Mouse (Mus musculus) brain, embryonic 14.5 days (tissue): ENCODE measurements around the gene H2-M1. TPM values are rescaled to one million over a fixed set of nuclear protein-coding genes. Genes with fewer than 3 reads are reported as not detected.

Experiments used
- DNase-seq: peaks from one replicate; pipeline ENCODE4 v3.0.0-alpha.2; 2011; ENCODE audit warnings: low read depth
- CTCF ChIP-seq: fragments of 200-500 bp; IDR thresholded peaks from 2 replicates; pipeline ENCODE4 v1.5.1; 2012; ENCODE audit warnings: inconsistent platforms, mild to moderate bottlenecking, moderate library complexity, borderline replicate concordance; ENCODE audit not compliant: insufficient read depth, insufficient read length; ENCODE audit errors: extremely low read depth
- POLR2A ChIP-seq: fragments of 200-500 bp; IDR thresholded peaks from 2 replicates; pipeline ENCODE4 v1.6.1; 2012; ENCODE audit warnings: mild to moderate bottlenecking, inconsistent platforms, borderline replicate concordance; ENCODE audit not compliant: poor library complexity, insufficient read depth, insufficient read length, severe bottlenecking; ENCODE audit errors: extremely low read depth
- polyA plus RNA-seq: library from polyadenylated mRNA; depleted of rRNA; stranded (reverse); fragments of >200 nt; gene quantifications from 2 replicates; pipeline ENCODE4 v1.2.3, GENCODE M21; 2012; rRNA removed

H2-M1 gene
- not detected in 2 replicates for polyA plus RNA-seq

DNA sequence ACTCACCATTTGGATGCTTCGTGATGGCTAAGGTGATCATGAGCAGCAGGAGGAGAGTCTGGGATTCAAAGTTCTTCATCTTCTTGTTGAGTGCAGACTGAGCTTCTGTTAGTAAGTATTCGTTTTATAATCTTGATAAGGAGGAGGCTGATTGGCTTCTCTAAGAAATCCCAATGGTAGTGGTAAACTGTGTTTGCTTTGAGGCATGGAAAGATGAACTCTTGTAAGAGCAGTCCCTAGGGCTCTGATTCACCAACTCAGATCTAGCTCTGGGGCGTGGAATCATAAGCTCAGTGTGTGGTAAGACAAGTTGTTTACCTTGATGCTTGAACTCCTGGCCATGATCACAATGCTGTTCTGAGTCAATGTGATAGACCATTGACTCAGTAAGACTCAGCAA, at the start of gene H2-M1:
Gene H2-M1 (minus strand): TSS at position 101 of the 400 bp plus-strand sequence.
- TF ChIP-seq POLR2A (no peak), CTCF (no peak)
- no peak for DNase-seq

DNA sequence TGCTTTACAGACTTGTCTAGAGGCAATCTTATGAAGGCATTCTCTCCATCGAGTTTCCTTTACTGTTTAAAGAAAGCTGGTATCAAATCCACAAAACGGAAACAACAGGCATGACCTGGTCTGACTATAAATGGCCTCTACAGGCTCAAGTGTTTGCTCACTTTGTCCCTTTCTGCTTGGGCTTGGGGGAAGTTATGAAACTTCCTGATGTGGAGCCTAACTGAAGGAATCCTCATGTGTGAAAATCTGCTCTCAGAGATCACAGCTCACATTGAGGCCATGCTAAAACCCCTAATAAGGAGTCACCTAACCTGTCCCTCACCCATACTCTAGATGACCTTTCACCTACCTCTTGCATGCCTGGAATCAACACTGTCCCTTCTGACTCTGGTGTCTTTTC, 25.7 kb upstream of the H2-M1 start:
- TF ChIP-seq CTCF (no peak), POLR2A (no peak)
- DNase-seq: no peak

DNA sequence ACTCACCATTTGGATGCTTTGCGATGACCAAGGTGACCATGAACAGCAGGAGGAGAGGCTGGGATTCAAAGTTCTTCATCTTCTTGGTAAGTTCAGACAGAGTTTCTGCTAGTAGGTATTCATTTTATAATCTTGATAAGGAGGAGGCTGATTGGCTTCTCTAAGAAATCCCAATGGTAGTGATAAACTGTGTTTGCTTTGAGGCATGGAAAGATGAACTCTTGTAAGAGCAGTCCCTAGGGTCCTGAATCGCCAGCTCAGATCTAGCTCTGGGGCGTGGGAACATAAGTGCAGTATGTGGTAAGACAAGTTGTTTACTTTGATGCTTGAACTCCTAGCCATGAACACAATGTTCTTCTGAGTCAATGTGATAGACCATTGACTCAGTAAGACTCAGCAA, 29.5 kb downstream of the H2-M1 start, which contains the start of gene H2-M9:
Gene H2-M9 (minus strand): TSS at position 101 of the 400 bp plus-strand sequence.
- no peak for DNase-seq

More for the DNA sequence above, 29.5 kb downstream of the H2-M1 start, which contains the start of gene H2-M9:
- TF ChIP-seq POLR2A: no peak
- TF ChIP-seq CTCF: no peak

Other genes starting within 250 kb of the H2-M1 start
- gene H2-M10.4, start 209.9 kb downstream of the H2-M1 start, polyA plus RNA-seq: not detected in 2 replicates
- not detected in 2 replicates for gene H2-M11, start 125.1 kb downstream of the H2-M1 start, polyA plus RNA-seq
- not detected in 2 replicates for gene H2-M9, start 29.6 kb downstream of the H2-M1 start, polyA plus RNA-seq
- not detected in 2 replicates for gene H2-M10.5, start 100.7 kb upstream of the H2-M1 start, polyA plus RNA-seq
- gene H2-M10.6, start 140.0 kb upstream of the H2-M1 start, polyA plus RNA-seq: not detected in 2 replicates
- 25.3 and 33.7 TPM in 2 replicates for gene Trim26, start 164.9 kb upstream of the H2-M1 start, polyA plus RNA-seq
- 0.09 and 0.16 TPM in 2 replicates for gene Trim15, start 195.0 kb upstream of the H2-M1 start, polyA plus RNA-seq
- gene Trim10, start 197.4 kb upstream of the H2-M1 start, polyA plus RNA-seq: 0.19 and 0.52 TPM in 2 replicates
- gene Trim40, start 217.9 kb upstream of the H2-M1 start, polyA plus RNA-seq: 0.08 TPM in 1 of 2 replicates, not detected in the other
- gene Trim31, start 225.9 kb upstream of the H2-M1 start, polyA plus RNA-seq: not detected in 2 replicates